Mouse (Mus musculus): ENCODE measurements around the gene Reln. TPM values are rescaled to one million over a fixed set of nuclear protein-coding genes. Genes with fewer than 3 reads are reported as not detected.

Gene Reln
- total RNA-seq, 1 experiment from 2014 or later: 0.57 TPM

- no peak for ATAC-seq (replicated peaks; ENCODE audit: insufficient number of reproducible peaks, low FRiP score, low TSS enrichment, poor library complexity, severe bottlenecking)
Measured at GRCm38 (mm10) chr5:22312995-22313394, 31.5 kb downstream of the Reln start.

DNA sequence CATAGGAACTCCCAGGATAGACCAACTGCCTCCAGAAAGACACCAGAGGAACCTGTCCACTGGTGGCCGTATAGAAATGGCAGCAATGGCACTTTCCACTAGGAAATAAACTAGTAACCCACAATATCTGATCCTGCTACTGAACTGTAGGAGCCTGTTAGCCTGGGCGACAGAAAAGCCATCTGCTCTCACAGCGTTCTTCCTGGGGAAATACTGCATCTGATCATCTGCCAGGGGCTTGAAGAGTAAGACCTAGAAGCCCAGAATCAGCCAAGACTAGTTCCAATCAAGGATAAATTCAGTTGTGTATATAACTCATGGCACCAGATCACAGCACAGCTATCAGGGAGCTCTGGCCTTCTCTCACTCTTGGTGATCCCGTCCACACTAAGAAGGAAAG is 33.5 kb downstream of the Reln start:
- no peak for ATAC-seq (replicated peaks; ENCODE audit: insufficient number of reproducible peaks, low FRiP score, low TSS enrichment, poor library complexity, severe bottlenecking)

DNA sequence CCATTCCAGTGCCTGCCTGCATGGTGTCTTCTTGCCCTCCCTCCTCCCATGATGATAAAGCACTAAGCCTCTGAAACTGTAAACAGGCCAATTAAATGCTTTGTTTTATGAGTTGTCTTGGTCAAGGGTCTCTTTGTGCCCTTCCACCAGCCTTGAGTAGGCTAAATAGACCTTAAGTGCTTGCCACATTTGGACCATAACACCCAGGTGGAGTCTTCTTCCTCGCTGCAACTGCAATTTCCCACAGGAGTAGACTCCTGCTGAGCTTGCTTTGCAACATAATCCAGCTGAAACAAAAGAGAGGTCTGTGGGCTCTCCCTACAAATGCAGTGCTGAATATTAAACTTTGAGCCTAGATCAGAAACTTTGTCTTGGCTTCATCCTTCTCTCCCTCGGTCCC is 35.5 kb downstream of the Reln start:
- ATAC-seq (replicated peaks; ENCODE audit: insufficient number of reproducible peaks, low FRiP score, low TSS enrichment, poor library complexity, severe bottlenecking): no peak

GRCm38 (mm10) chr5:22307853-22308252 is 36.6 kb downstream of the Reln start:
- no peak for ATAC-seq (replicated peaks; ENCODE audit: insufficient number of reproducible peaks, low FRiP score, low TSS enrichment, poor library complexity, severe bottlenecking)

DNA sequence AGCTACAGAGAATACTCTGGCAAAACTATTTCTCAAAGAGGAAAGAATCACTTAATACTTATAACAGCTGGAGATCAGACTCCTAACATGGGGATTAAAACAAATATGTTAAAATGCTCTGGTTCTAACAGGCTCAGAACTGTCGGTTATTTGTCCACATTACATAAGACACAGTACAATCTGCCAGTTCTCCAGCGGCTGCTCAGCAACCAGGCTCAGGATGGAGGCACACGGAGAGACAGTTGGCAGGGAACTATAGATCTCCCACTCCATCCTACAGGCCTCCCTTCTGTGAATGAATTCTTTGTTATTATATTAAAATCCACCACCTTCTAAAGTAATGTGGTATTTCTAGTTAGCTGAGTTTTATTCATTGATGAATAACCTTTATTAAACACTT is 37.4 kb downstream of the Reln start:
- no peak for ATAC-seq (replicated peaks; ENCODE audit: insufficient number of reproducible peaks, low FRiP score, low TSS enrichment, poor library complexity, severe bottlenecking)

DNA sequence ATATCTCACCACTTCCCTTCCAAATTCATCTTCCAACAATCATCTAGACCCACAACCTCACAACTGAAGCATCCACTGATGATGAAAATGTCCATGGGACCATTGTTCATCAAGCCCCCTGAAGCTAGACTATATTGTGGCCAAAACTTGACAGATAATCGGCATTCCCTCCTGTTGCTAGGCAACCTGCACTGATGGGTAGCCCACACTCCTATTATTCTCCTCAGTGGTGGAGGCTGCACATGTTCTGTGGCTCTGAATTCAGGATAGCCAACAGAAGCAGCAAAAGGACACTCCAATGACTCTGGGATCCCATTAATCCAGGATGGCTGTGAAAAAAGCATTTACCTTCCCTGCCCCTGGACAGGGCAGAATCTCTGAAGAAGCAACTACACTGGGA is 40.8 kb downstream of the Reln start:
- ATAC-seq (replicated peaks; ENCODE audit: insufficient number of reproducible peaks, low FRiP score, low TSS enrichment, poor library complexity, severe bottlenecking): no peak

GRCm38 (mm10) chr5:22302309-22302708 is 42.2 kb downstream of the Reln start:
- ATAC-seq (replicated peaks; ENCODE audit: insufficient number of reproducible peaks, low FRiP score, low TSS enrichment, poor library complexity, severe bottlenecking): no peak

DNA sequence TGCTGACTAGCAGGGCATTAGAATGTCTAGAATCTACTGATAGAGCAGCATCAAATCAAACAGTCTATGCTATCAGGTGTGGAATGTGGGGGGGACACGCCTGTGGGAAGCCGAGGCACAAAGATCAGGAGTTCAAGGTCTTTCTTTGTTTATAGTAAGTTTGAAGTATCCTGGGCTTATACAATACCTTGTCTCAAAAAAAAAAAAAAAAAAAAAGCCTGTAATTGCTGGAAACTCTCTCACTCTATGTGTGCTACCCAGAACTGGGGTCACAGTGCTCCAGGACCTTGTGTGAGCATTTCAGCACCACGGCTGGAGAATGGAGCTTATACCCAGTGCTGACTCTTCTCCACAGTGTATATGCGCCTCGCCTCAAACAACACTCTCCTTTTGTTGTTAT is 43.7 kb downstream of the Reln start:
- no peak for ATAC-seq (replicated peaks; ENCODE audit: insufficient number of reproducible peaks, low FRiP score, low TSS enrichment, poor library complexity, severe bottlenecking)

DNA sequence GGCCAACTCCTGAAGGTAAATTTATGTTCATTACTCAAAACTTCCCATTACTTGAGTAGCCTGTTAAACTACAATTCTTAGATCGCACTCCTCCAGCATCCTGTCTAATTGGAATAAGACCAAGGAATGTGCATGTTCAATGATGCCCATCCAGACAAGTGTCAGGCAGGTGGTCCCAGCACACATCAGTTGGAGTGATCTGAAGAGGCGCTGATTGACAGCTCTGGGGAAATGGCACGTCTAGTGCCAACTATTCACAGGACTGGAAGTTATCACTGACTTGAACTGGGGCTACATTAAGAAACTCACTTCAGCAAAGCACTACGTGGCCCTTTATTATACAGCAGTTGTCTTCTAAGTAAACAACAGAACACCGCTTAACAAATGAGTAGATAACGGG is 44.5 kb downstream of the Reln start:
- no peak for ATAC-seq (replicated peaks; ENCODE audit: insufficient number of reproducible peaks, low FRiP score, low TSS enrichment, poor library complexity, severe bottlenecking)

GRCm38 (mm10) chr5:22295161-22295560 is 49.3 kb downstream of the Reln start:
- ATAC-seq (replicated peaks; ENCODE audit: insufficient number of reproducible peaks, low FRiP score, low TSS enrichment, poor library complexity, severe bottlenecking): no peak

GRCm38 (mm10) chr5:22291409-22291808 is 53.1 kb downstream of the Reln start:
- no peak for ATAC-seq (replicated peaks; ENCODE audit: insufficient number of reproducible peaks, low FRiP score, low TSS enrichment, poor library complexity, severe bottlenecking)

DNA sequence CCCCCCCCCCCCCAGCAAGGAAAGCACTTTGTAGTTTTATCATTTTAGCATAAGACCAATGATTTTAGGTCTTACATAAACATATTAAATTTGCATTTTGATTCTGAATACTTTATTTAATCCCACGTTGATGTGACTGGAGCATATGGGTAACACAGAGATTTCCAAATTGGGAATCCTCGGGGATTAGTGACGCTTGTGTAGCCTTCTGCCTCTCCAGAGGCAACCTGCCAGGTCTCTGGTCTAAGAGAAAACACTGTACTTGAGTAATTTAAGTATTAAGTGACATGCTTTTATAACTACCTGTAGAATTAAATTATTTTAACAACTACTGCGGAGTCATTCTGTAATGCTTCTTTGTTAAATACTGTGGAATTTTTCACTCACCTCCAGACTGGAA is 59.1 kb downstream of the Reln start:
- no peak for ATAC-seq (replicated peaks; ENCODE audit: insufficient number of reproducible peaks, low FRiP score, low TSS enrichment, poor library complexity, severe bottlenecking)

- no peak for ATAC-seq (replicated peaks; ENCODE audit: insufficient number of reproducible peaks, low FRiP score, low TSS enrichment, poor library complexity, severe bottlenecking)
Measured at GRCm38 (mm10) chr5:22282141-22282665, 62.3 kb downstream of the Reln start.

DNA sequence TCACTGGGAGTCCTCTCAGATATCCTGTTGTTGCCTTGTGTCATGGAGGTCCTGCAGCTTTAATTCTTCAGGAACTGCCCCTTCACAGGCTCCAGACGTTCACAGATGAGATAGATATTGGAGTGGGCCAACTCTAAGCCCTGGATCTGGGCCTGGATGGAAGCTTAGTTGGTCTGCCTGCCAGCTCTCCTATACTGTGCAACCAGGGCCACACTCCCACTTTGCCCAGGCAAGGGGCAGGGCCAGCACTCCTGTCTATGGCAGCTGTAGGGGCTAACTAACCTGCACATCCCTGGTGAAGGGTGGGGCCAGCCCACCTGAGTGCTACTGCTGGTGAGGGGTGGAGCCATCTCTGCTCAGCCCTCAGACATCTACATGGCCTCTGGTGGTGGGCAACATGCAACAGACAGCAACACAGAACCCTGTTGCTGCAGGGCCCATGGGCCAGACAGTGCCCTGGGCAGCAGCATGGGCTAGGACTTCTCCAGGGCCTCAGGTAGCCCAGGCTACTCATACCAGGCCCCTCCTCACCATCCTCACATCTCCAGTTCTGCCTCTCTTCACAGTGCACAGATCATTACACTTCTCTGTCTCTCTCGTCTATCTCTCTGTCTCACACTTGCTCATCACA is 63.9 kb downstream of the Reln start:
- no peak for ATAC-seq (replicated peaks; ENCODE audit: insufficient number of reproducible peaks, low FRiP score, low TSS enrichment, poor library complexity, severe bottlenecking)

GRCm38 (mm10) chr5:22279201-22279600 is 65.3 kb downstream of the Reln start:
- no peak for ATAC-seq (replicated peaks; ENCODE audit: insufficient number of reproducible peaks, low FRiP score, low TSS enrichment, poor library complexity, severe bottlenecking)

- ATAC-seq (replicated peaks; ENCODE audit: insufficient number of reproducible peaks, low FRiP score, low TSS enrichment, poor library complexity, severe bottlenecking): no peak
Measured at GRCm38 (mm10) chr5:22274134-22274533, 70.4 kb downstream of the Reln start.

GRCm38 (mm10) chr5:22266489-22267301 is 77.8 kb downstream of the Reln start:
- no peak for ATAC-seq (replicated peaks; ENCODE audit: insufficient number of reproducible peaks, low FRiP score, low TSS enrichment, poor library complexity, severe bottlenecking)

GRCm38 (mm10) chr5:22262351-22262765 is 82.1 kb downstream of the Reln start:
- no peak for ATAC-seq (replicated peaks; ENCODE audit: insufficient number of reproducible peaks, low FRiP score, low TSS enrichment, poor library complexity, severe bottlenecking)

- no peak for ATAC-seq (replicated peaks; ENCODE audit: insufficient number of reproducible peaks, low FRiP score, low TSS enrichment, poor library complexity, severe bottlenecking)
Measured at GRCm38 (mm10) chr5:22255346-22255745, 89.2 kb downstream of the Reln start.

DNA sequence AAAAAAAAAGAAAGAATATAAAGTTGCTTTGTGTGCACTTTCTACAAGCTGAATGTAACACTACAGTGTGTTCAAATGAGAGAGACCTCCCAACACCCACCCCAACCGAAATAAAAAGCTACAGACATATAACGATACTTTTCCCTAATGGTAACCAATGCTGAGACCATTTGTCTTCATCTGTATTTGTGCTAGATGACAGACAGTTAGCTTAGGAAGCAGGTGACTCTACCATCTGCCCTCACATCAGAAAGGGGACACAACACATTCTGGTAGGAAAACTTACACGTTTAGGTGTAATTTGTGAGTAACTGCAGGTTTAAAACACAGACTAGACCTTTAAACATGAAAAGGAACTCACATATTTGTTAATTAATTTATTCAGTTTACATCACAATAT is 90.6 kb downstream of the Reln start:
- ATAC-seq (replicated peaks; ENCODE audit: insufficient number of reproducible peaks, low FRiP score, low TSS enrichment, poor library complexity, severe bottlenecking): no peak

All from monocyte, adult 5-6 weeks (primary cell).